Mouse (Mus musculus) myocyte (in vitro differentiated cells): Measurements from ENCODE around the gene Abca12. TPM values are rescaled to one million over a fixed set of nuclear protein-coding genes. Genes with fewer than 3 reads are reported as not detected.

Experiments used
- H3K27me3 ChIP-seq: one replicate; pipeline ENCODE4 v1.6.1; 2011; ENCODE audit not compliant: control insufficient read depth, insufficient read depth, insufficient read length
- H3K36me3 ChIP-seq: one replicate; pipeline ENCODE4 v1.6.1; 2011; ENCODE audit not compliant: control insufficient read depth, insufficient read depth
- H3K4me2 ChIP-seq: one replicate; pipeline ENCODE4 v1.6.1; 2011; ENCODE audit warnings: low read depth, control low read depth
- H3K4me3 ChIP-seq: one replicate; pipeline ENCODE4 v1.5.1; 2011; ENCODE audit warnings: mild to moderate bottlenecking, control low read depth, moderate library complexity
- H3K79me2 ChIP-seq: one replicate; pipeline ENCODE4 v1.6.1; 2011; ENCODE audit not compliant: control insufficient read depth, insufficient read depth
- H3ac ChIP-seq: one replicate; pipeline ENCODE4 v1.6.1; 2011; ENCODE audit not compliant: control insufficient read depth, insufficient read length
- CEBPB ChIP-seq: IDR thresholded peaks from 2 replicates; pipeline ENCODE4 v1.6.1; 2011; ENCODE audit warnings: mild to moderate bottlenecking, moderate library complexity; ENCODE audit not compliant: poor library complexity, insufficient read depth, severe bottlenecking
- E2F4 ChIP-seq: IDR thresholded peaks from one replicate; pipeline ENCODE4 v1.6.1; 2011; ENCODE audit warnings: mild to moderate bottlenecking, control low read depth, moderate library complexity; ENCODE audit not compliant: insufficient read depth
- MAX ChIP-seq: IDR thresholded peaks from one replicate; pipeline ENCODE4 v1.6.1; 2011; ENCODE audit warnings: low read depth, mild to moderate bottlenecking, control low read depth
- MYOD1 ChIP-seq, 3 experiments: IDR thresholded peaks; one replicate each; pipeline ENCODE4 v1.6.1; 2011; ENCODE audit warnings: control low read depth in 2 of 3, low read depth in 2 of 3, mild to moderate bottlenecking in 2 of 3, moderate library complexity in 1 of 3; ENCODE audit not compliant: insufficient read length in 2 of 3, control insufficient read depth in 1 of 3
- MYOG ChIP-seq, 3 experiments: IDR thresholded peaks; one replicate each; pipeline ENCODE4 v1.6.1; 2011; ENCODE audit warnings: control low read depth in 2 of 3, low read depth in 2 of 3, mild to moderate bottlenecking in 2 of 3; ENCODE audit not compliant: insufficient read length in 2 of 3, control insufficient read depth in 1 of 3, insufficient read depth in 1 of 3
- POLR2A ChIP-seq: IDR thresholded peaks from one replicate; pipeline ENCODE4 v1.6.1; 2011; ENCODE audit warnings: low read depth, mild to moderate bottlenecking, control low read depth, moderate library complexity; ENCODE audit not compliant: insufficient read length
- POLR2AphosphoS2 ChIP-seq: IDR thresholded peaks from one replicate; pipeline ENCODE4 v1.6.1; 2011; ENCODE audit warnings: low read depth, control low read depth; ENCODE audit not compliant: insufficient read length
- REST ChIP-seq: IDR thresholded peaks from one replicate; pipeline ENCODE4 v1.6.1; 2011; ENCODE audit warnings: mild to moderate bottlenecking, control low read depth, moderate library complexity; ENCODE audit not compliant: insufficient read depth, insufficient read length
- SRF ChIP-seq: IDR thresholded peaks from one replicate; pipeline ENCODE4 v1.6.1; 2011; ENCODE audit warnings: low read depth; ENCODE audit not compliant: control insufficient read depth, insufficient read length
- TCF12 ChIP-seq: IDR thresholded peaks from one replicate; pipeline ENCODE4 v1.6.1; 2011; ENCODE audit warnings: mild to moderate bottlenecking, control low read depth; ENCODE audit not compliant: poor library complexity, insufficient read depth, severe bottlenecking
- TCF3 ChIP-seq: IDR thresholded peaks from one replicate; pipeline ENCODE4 v1.6.1; 2011; ENCODE audit warnings: low read depth, control low read depth; ENCODE audit not compliant: insufficient read length
- USF1 ChIP-seq: IDR thresholded peaks from one replicate; pipeline ENCODE4 v1.6.1; 2011; ENCODE audit warnings: low read depth, mild to moderate bottlenecking, control low read depth, moderate library complexity
- polyA plus RNA-seq: library from polyadenylated mRNA; unstranded; fragments of >200 nt; fragmentation: generic; extraction: Trizol; gene quantifications from one replicate; pipeline ENCODE4 v1.2.1, GENCODE M21; 2012; ENCODE audit warnings: missing spikeins

Abca12 gene
- polyA plus RNA-seq, 1 experiment = 0.08 TPM

GRCm38 (mm10) chr1:71291917-71292316 is 122.8 kb downstream of the Abca12 start:
- Histone ChIP-seq H3ac (no peak overlapping the region), H3K36me3 (no peaks in the 10 kb centered on the region), H3K79me2 (no peaks in the 10 kb centered on the region), H3K4me2 (no peak overlapping the region), H3K4me3 (no peak overlapping the region), H3K27me3 (no peaks in the 10 kb centered on the region)
- TF ChIP-seq TCF3 (no peak), CEBPB (no peak), MYOD1 (IDR thresholded peaks at IDR 0.05; ENCODE audit: control insufficient read depth in 1 of 3, insufficient read length in 2 of 3, low read depth in 2 of 3) (no peak), MAX (no peak)

DNA sequence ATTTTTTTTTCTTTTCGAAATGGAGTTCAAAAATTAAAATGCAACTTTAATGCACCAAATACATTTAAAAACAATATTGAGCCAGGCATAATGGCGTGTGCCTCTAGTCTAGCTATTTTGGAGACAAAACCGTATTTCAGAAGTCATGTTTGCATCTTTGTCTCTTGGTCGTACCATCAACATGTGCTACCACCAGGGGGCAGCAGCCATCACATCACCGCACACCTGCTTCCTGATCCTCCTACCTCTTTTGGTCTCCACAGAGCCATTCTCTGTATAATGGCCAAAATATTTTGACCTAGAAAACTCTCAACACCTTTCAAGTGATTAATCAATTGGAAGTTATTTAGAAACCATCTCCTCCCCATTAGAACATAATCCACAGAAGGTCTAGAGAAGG is 125.2 kb downstream of the Abca12 start:
- Histone ChIP-seq H3K4me3 (no peak overlapping the region), H3K36me3 (no peaks in the 10 kb centered on the region), H3K27me3 (no peaks in the 10 kb centered on the region), H3K4me2 (no peak overlapping the region), H3K79me2 (no peaks in the 10 kb centered on the region), H3ac (no peak overlapping the region)
- TF ChIP-seq POLR2AphosphoS2 = no peak
- TF ChIP-seq TCF12 = no peak
- peak in 2 of 3 experiments; percentile 24 to 64 for TF ChIP-seq MYOD1 (IDR thresholded peaks at IDR 0.05; ENCODE audit: control insufficient read depth in 1 of 3, insufficient read length in 2 of 3, low read depth in 2 of 3)
- TF ChIP-seq REST = no peak
- TF ChIP-seq MYOG (IDR thresholded peaks at IDR 0.05; ENCODE audit: control insufficient read depth in 1 of 3, insufficient read depth in 1 of 3, insufficient read length in 2 of 3, low read depth in 2 of 3) = no peak
- TF ChIP-seq POLR2A = no peak
- no peak for TF ChIP-seq MAX

GRCm38 (mm10) chr1:71276940-71277339 is 137.8 kb downstream of the Abca12 start:
- no peak overlapping the region for H3ac ChIP-seq
- no peak overlapping the region for H3K4me2 ChIP-seq
- TF ChIP-seq POLR2A (no peak), MYOD1 (IDR thresholded peaks at IDR 0.05; ENCODE audit: control insufficient read depth in 1 of 3, insufficient read length in 2 of 3, low read depth in 2 of 3) (no peak), MAX (no peak), TCF12 (no peak), SRF (no peak), USF1 (no peak), REST (no peak), POLR2AphosphoS2 (no peak)
- no peaks in the 10 kb centered on the region for H3K79me2 ChIP-seq
- no peaks in the 10 kb centered on the region for H3K27me3 ChIP-seq
- H3K36me3 ChIP-seq = no peaks in the 10 kb centered on the region
- H3K4me3 ChIP-seq = no peak overlapping the region

DNA sequence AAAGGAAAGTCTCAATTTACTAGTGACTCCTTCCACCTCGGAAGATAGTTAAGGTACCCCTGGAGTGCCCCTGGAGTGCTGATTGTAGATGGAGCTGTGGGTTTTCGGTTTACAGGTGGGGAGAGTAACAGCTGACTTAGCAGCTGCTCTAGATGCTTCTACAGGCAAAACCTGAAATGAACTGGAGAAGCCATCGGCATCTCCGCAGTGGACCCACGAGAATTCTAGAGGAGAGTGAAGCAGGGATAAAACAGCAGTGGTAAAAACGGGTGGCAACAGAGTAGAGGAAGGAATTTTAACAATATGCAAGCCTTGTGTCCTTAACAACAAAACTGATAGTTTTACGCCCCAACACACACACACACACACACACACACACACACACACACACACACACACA is 142.2 kb downstream of the Abca12 start:
- Histone ChIP-seq H3K4me2 (no peak overlapping the region), H3K36me3 (no peaks in the 10 kb centered on the region), H3K4me3 (no peak overlapping the region), H3K27me3 (no peaks in the 10 kb centered on the region), H3K79me2 (no peaks in the 10 kb centered on the region), H3ac (no peak overlapping the region)
- TF ChIP-seq CEBPB (no peak), USF1 (no peak), MYOD1 (IDR thresholded peaks at IDR 0.05; ENCODE audit: control insufficient read depth in 1 of 3, insufficient read length in 2 of 3, low read depth in 2 of 3) (no peak), MYOG (IDR thresholded peaks at IDR 0.05; ENCODE audit: control insufficient read depth in 1 of 3, insufficient read depth in 1 of 3, insufficient read length in 2 of 3, low read depth in 2 of 3) (no peak), MAX (no peak), TCF12 (no peak), SRF (no peak), POLR2A (no peak), E2F4 (no peak), REST (no peak)

GRCm38 (mm10) chr1:71272077-71272476 is 142.6 kb downstream of the Abca12 start:
- H3ac ChIP-seq = no peak overlapping the region
- H3K36me3 ChIP-seq = no peaks in the 10 kb centered on the region
- no peaks in the 10 kb centered on the region for H3K27me3 ChIP-seq
- no peak overlapping the region for H3K4me2 ChIP-seq
- no peaks in the 10 kb centered on the region for H3K79me2 ChIP-seq
- no peak overlapping the region for H3K4me3 ChIP-seq
- TF ChIP-seq TCF12 (no peak), POLR2A (no peak), REST (no peak), TCF3 (no peak), SRF (no peak), POLR2AphosphoS2 (no peak), CEBPB (no peak), E2F4 (no peak), USF1 (no peak), MYOD1 (IDR thresholded peaks at IDR 0.05; ENCODE audit: control insufficient read depth in 1 of 3, insufficient read length in 2 of 3, low read depth in 2 of 3) (no peak), MAX (no peak), MYOG (IDR thresholded peaks at IDR 0.05; ENCODE audit: control insufficient read depth in 1 of 3, insufficient read depth in 1 of 3, insufficient read length in 2 of 3, low read depth in 2 of 3) (no peak)
